Mouse (Mus musculus) spleen, adult 2 months (tissue): ENCODE measurements around the gene Gm28374. TPM values are rescaled to one million over a fixed set of nuclear protein-coding genes. Genes with fewer than 3 reads are reported as not detected.

Source experiments
- DNase-seq, 2 experiments: peaks; one replicate each; pipeline versions ENCODE4 v3.0.0 to v3.0.0-alpha.2; 2012 to 2021; ENCODE audit warnings: low spot score in 2 of 2, low read depth in 1 of 2
- H3K27ac ChIP-seq: fragments of 200-500 bp; 2 replicates; pipeline ENCODE4 v1.5.1; 2012; ENCODE audit warnings: low read length, inconsistent platforms; ENCODE audit not compliant: insufficient read depth
- H3K27me3 ChIP-seq: fragments of 200-500 bp; 2 replicates; pipeline ENCODE4 v1.6.1; 2012; ENCODE audit warnings: mild to moderate bottlenecking, moderate library complexity, low read length, inconsistent platforms; ENCODE audit not compliant: control insufficient read depth, insufficient read depth
- H3K36me3 ChIP-seq: fragments of 200-500 bp; 2 replicates; pipeline ENCODE4 v1.6.1; 2012; ENCODE audit warnings: mild to moderate bottlenecking, low read length, inconsistent platforms; ENCODE audit not compliant: control insufficient read depth, insufficient read depth
- H3K4me1 ChIP-seq: fragments of 200-500 bp; 2 replicates; pipeline ENCODE4 v1.6.1; 2011; ENCODE audit warnings: inconsistent platforms; ENCODE audit not compliant: control insufficient read depth, insufficient read depth, insufficient read length
- H3K4me3 ChIP-seq: fragments of 200-500 bp; 2 replicates; pipeline ENCODE4 v1.5.1; 2011; ENCODE audit warnings: mild to moderate bottlenecking, inconsistent platforms; ENCODE audit not compliant: insufficient read depth, insufficient read length; ENCODE audit errors: extremely low read depth
- CTCF ChIP-seq: fragments of 200-500 bp; IDR thresholded peaks from 2 replicates; pipeline ENCODE4 v1.5.1; 2011; ENCODE audit warnings: mild to moderate bottlenecking, inconsistent platforms; ENCODE audit not compliant: insufficient read depth, insufficient read length, insufficient replicate concordance; ENCODE audit errors: extremely low read depth
- POLR2A ChIP-seq: fragments of 200-500 bp; IDR thresholded peaks from 2 replicates; pipeline ENCODE4 v1.6.1; 2011; ENCODE audit warnings: low read depth, low read length, inconsistent platforms
- WGBS: fragments of 180-500 bp; shearing (Covaris S2); methylation state at CpG from one replicate; pipeline ENCODE4 v1.1.7; 2018; 5-methylcytosine and 5-hydroxymethylcytosine counted together
- polyA plus RNA-seq: library from polyadenylated mRNA; depleted of rRNA; stranded (reverse); fragments of >200 nt; gene quantifications from 2 replicates; pipeline ENCODE4 v1.2.3, GENCODE M21; 2012

The Gm28374 gene
- polyA plus RNA-seq, 1 experiment, result not detected

GRCm38 (mm10) chr19:6123330-6123729 lies 41.3 kb upstream of the Gm28374 start:
- no peak for TF ChIP-seq POLR2A
- TF ChIP-seq CTCF, result no peak
- DNase-seq, result no peak
- H3K27me3 ChIP-seq, result no peaks in the 10 kb centered on the region
- 92% methylated on average over 8 of the region's 8 CpGs for WGBS
- peaks cover 7% of the 10 kb centered on the region for H3K36me3 ChIP-seq
- H3K4me1 ChIP-seq, result no peaks in the 10 kb centered on the region
- no peak overlapping the region for H3K4me3 ChIP-seq
- H3K27ac ChIP-seq, result no peak overlapping the region

- H3K36me3 ChIP-seq, result peaks cover 7% of the 10 kb centered on the region
- 93% methylated on average over 19 of the region's 19 CpGs for WGBS
- H3K27me3 ChIP-seq, result no peaks in the 10 kb centered on the region
- no peak overlapping the region for H3K4me3 ChIP-seq
- no peak for TF ChIP-seq CTCF
- no peak for TF ChIP-seq POLR2A
- H3K27ac ChIP-seq, result no peak overlapping the region
- H3K4me1 ChIP-seq, result no peaks in the 10 kb centered on the region; the same call in 1 of the 2 replicates
- no peak for DNase-seq
These were observed 39.7 kb upstream of the Gm28374 start for GRCm38 (mm10) chr19:6121761-6122160.

DNA sequence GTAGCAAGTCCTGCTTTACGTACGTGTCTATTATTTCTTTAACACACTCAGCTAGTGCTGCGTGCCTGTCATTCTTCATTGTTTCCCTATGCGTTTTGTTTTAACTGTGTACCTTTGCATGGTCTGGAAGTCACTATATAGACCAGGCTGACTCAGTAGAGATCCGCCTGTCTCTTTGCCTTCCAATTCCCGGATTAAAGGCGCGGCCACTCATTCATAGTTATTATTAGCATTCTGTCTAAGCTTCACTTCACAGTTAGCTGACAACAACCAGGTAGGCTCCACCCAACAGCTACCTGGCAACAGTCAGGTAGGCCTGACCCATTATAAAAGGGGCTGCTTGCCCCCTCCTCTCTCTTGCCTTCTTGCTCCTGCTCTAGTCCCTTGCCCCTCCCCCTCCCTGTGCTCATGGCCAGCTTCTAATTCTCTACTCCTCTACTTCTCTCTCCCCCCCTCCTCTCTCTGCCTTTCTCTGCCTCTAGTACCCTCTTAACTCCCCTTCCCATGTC lies 36.7 kb upstream of the Gm28374 start:
- DNase-seq, result no peak
- no peaks in the 10 kb centered on the region; the same call in 1 of the 2 replicates for H3K4me1 ChIP-seq
- peak overlapping the region; percentile 87; the same call in 1 of the 2 replicates for H3K4me3 ChIP-seq
- peaks cover 17% of the 10 kb centered on the region for H3K36me3 ChIP-seq
- 4% methylated on average over 8 of the region's 8 CpGs for WGBS
- TF ChIP-seq POLR2A, result no peak
- no peak for TF ChIP-seq CTCF
- H3K27me3 ChIP-seq, result no peaks in the 10 kb centered on the region
- no peak overlapping the region for H3K27ac ChIP-seq

- peak within 1 kb of the TSS; percentile 87 for H3K4me3 ChIP-seq
- no peaks in the 10 kb centered on the region; the same call in 1 of the 2 replicates for H3K4me1 ChIP-seq
- WGBS, result under 1% methylated on average over 77 of the region's 77 CpGs
- H3K27me3 ChIP-seq, result no peaks in the 10 kb centered on the region
- peak within 1 kb of the TSS; percentile 95 for H3K27ac ChIP-seq
- peak; percentile 81 to 88 for DNase-seq
- peak; percentile 38 for TF ChIP-seq POLR2A
- no peak for TF ChIP-seq CTCF
- peaks cover 17% of the 10 kb centered on the region for H3K36me3 ChIP-seq
These were observed 36.1 kb upstream of the Gm28374 start, which contains the start of gene Sac3d1 for GRCm38 (mm10) chr19:6117986-6118676. Sac3d1 (minus strand) TSS chr19:6118650.

DNA sequence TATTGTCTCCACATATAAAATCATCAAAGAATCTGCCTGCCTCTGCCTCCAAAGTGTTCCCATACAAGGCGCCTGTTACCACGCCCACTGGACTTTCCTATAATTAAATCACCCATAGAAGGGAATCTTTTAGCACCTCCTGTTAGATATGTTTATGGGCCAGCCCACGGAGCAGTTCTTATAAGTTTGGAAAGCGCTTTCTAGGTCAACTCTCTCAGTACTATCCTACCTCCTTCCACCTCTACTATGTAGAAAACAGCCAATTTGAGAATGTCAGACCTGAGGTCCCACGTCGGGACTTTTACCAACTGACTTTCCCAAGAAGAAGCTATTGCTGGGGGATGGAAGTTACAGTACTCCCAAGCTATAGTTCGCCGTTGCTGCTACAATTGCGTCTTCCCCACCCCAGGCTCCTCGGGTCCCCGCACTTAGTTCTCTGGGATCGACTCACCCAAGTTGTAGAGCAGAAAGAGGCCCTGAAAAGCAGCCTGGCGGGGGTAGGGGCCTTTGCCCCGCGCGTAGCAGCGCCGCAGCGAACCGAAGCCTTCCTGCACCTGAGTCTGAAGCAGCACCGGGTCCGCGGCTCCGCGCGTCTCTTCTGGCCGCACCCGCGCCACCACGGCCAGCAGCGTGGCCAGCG lies 35.4 kb upstream of the Gm28374 start:
- TF ChIP-seq POLR2A, result no peak
- no peak for TF ChIP-seq CTCF
- peak overlapping the region; percentile 87 for H3K4me3 ChIP-seq
- no peak for DNase-seq
- no peaks in the 10 kb centered on the region; the same call in 1 of the 2 replicates for H3K4me1 ChIP-seq
- H3K36me3 ChIP-seq, result peaks cover 17% of the 10 kb centered on the region
- no peaks in the 10 kb centered on the region for H3K27me3 ChIP-seq
- WGBS, result 3% methylated on average over 32 of the region's 32 CpGs
- peak overlapping the region; percentile 95 for H3K27ac ChIP-seq

GRCm38 (mm10) chr19:6116113-6116850 lies 34.2 kb upstream of the Gm28374 start:
- Histone ChIP-seq H3K4me3 (no peak overlapping the region), H3K27ac (no peak overlapping the region)
- no peak for DNase-seq

More at GRCm38 (mm10) chr19:6116113-6116850, 34.2 kb upstream of the Gm28374 start:
- TF ChIP-seq CTCF, result no peak
- TF ChIP-seq POLR2A, result no peak
- peaks cover 12% of the 10 kb centered on the region; the same call in 1 of the 2 replicates for H3K36me3 ChIP-seq
- H3K27me3 ChIP-seq, result no peaks in the 10 kb centered on the region
- no peaks in the 10 kb centered on the region; the same call in 1 of the 2 replicates for H3K4me1 ChIP-seq
- 89% methylated on average over 15 of the region's 15 CpGs for WGBS
